Mouse (Mus musculus): ENCODE measurements around the gene Rimbp2. TPM values are rescaled to one million over a fixed set of nuclear protein-coding genes. Genes with fewer than 3 reads are reported as not detected.
A peak's percentile ranks its signal among the peaks of the same experiment; 100 is the strongest.

Rimbp2 gene
- total RNA-seq, 2 experiments from 2014 or later, result 111 to 114 TPM

DNA sequence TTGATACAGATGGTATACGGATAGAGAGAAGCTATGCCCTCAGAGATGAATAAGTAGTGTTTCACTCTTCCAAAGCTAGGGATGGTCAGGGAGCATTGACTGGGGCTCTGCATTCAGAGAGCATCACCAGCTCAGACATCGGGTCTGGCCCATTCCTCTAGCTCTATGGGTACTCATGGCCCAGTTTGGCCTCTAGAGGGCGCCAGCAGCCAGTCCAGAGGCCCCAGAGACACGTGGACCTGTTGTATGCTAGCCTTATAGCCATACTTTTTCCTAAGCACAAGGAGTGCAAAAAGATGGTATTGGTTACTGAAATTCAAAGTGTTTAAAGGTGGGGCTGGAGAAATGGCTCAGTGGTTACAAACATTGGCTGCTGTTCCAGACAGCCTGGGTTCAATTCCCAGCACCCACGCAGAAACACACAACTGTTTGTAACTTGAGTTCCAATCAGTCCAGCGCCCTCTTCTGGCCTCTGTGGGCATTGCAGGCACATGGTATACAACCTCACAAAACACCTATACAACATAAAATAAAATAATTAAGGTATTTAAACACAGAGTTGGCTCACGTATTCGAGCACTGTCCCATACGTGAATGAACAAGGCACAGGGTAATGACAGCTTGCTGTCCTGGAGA is 144.6 kb downstream of the Rimbp2 start:
- no peak for DNase-seq (ENCODE audit: extremely low spot score in 1 of 2, low spot score in 2 of 2)
- intact Hi-C loops (cut with DNase I), result loop anchor here (10.0 kb wide), 1 partner anchor 46 kb away; no protein-coding TSS in a partner anchor

DNA sequence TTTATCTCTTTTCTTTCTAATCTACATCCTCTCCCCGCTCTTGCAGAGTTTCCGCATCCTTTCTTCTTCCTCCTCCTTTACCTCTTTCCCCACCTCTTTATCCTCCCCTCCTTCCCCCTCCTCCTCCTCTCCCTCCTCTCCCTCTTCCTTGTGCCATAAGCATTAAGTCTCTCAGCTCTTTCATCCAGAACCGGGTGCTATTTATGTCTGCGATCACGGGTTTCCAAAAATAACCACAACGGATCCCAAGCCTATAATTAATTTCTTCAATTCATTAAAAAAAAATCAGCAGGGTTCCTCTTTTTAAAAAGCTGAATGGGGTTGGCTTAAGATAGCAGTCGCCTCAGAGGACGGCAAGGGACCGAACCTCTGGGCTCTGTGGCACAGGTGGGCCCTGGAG is 145.9 kb downstream of the Rimbp2 start:
- intact Hi-C loops (cut with DNase I), result loop anchor here (10.0 kb wide), 1 partner anchor 47 kb away; no protein-coding TSS in a partner anchor
- DNase-seq (ENCODE audit: extremely low spot score in 1 of 2, low spot score in 2 of 2), result no peak

DNA sequence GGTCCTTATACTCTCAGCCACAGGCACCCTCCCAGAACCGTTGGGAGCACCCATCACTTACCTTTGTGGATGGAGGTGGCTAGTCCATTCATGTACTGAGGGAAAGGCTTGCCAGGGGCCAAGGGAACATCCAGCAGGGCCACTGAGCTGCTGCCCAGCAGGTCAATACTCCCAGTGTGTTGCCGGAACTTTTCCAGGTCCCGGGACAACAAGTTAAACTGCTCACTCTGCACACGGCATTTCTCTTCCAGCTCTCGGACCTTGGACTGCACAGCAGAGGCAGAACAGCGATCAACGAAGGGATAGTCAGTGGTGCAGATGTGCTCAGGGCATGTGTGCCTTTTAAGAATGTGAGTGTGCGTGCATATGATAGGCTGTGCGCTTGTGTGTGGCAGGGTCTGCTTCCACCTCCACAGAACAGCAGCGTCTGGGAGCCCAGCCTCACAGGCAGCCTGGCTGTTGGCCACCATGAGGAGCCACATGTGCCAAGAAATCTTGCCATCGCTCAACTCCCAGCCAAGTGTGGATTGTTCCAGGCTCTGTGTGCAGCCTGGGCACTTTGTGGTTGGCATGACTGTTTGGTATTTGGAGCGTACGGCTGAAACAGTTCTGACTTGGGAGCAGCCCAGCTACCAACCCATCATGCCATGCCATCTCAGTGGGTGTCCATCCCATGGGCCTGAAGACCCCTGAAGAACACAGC is 146.8 kb downstream of the Rimbp2 start:
- intact Hi-C loops (cut with DNase I), result loop anchor here (10.0 kb wide), 1 partner anchor 48 kb away; no protein-coding TSS in a partner anchor

DNA sequence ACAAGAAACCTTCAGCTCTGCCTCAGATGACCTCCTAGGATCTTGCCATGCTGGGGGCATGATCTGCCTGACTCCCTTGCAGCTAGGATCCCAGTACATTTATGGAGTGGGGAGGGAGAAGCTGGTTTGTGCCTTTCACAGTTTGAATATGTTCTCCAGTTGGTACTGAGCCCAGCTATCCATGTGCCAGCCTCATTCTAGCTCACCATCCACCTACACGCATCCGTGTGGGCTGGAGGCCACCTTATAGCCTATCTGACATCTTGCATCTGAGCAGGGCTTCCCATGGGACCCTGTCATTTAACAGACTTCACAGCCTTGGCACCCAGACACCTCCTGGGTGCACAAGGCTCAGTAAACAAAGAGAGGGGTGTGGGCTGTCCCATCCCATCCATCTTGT is 148.2 kb downstream of the Rimbp2 start:
- peak in 1 of 2 experiments; percentile 16 for DNase-seq (ENCODE audit: extremely low spot score in 1 of 2, low spot score in 2 of 2)
- intact Hi-C loops (cut with DNase I), result loop anchor here (10.0 kb wide), 1 partner anchor 50 kb away; no protein-coding TSS in a partner anchor

More for the DNA sequence above, 146.8 kb downstream of the Rimbp2 start:
- peak; percentile 75 to 82 for DNase-seq (ENCODE audit: extremely low spot score in 1 of 2, low spot score in 2 of 2)

DNA sequence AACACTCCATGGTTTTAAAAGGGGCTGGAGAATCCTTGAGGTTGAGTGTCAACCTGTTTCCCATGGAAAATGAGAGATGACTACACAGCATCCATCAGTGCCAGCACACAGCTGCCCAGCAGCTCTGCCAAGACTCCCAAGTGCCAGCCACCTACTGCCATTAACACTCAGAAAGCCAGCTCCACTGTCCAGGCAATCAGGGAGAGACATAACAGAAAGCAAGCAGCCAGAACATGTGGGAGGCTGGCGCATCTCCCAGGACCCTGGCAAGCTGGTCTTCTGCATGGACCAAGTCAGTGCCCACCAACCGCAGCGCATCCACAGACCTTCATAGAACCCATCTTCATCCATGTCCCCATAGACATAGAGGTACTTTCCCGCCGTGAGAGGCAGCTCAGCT is 152.7 kb downstream of the Rimbp2 start:
- intact Hi-C loops (cut with DNase I), result loop anchor here (10.0 kb wide), 1 partner anchor 54 kb away; no protein-coding TSS in a partner anchor
- DNase-seq (ENCODE audit: extremely low spot score in 1 of 2, low spot score in 2 of 2), result no peak

DNA sequence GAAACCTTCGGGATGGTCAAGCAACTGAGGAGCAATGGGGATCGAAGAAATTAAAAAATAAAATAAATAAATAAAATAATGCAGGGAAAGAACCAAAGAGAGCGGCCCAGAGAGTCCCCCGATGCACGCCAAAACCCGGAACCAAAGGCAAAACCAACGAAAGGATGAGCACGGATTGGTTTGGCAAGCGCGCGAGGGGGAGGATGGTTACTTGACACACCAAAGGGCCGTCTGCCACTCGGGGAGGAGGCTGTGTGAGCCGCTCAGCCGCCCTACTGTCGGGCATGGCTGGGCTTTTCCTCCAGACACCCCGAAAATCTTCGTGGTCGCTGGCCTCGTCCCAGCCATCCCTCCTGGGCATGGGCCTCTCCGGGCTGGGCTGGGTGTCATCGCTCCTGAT is 171.7 kb downstream of the Rimbp2 start:
- intact Hi-C loops (cut with DNase I), result no loop called here
- DNase-seq (ENCODE audit: extremely low spot score in 1 of 2, low spot score in 2 of 2), result no peak

DNA sequence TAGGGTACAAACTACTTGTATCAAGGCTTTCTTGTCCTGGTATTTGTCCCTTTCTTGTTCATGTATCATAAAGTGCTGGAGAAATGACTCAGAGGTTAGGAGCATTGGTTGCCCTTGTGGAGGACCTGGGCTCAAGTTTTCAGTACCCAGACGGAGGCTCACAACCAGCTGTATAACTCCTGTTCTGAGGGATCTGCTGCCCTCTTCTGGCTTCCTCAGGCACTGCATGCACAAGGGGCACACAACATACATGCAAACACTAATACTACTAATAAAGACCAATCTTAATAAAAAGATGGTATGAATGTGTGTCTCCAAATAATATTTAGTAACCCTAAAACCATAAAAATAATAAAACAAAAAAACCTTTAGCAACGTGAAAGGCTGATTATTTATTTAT is 176.9 kb downstream of the Rimbp2 start:
- no peak for DNase-seq (ENCODE audit: extremely low spot score in 1 of 2, low spot score in 2 of 2)
- intact Hi-C loops (cut with DNase I), result no loop called here

DNA sequence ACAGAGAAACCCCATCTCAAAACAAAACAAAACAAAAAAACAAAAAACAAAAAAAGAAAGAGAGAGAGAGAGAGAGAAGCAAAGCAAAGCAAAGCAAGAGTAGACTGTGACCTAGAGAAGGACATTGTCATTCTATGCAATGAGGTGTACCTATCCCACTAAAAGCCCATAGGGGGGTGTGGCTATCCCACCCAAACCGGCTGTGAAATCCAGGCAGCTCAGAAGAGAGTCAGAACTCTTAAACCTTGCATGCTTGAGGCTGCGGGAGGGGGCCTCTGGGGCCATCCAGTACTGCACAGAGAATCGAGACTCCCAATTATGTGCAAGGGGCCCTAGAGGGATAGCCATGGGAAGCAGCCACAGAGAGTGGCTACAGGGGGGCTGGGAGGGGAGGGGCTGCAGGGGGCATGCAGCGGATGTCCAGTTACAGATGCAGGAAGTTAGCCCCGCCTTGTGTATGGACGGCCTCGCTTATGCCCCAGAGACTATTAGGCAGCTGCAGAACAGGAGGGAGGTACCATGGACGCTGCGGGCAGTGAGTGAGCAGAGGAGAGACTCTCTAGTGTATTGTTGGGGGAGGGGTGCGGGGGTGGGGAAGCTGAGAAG is 184.2 kb downstream of the Rimbp2 start:
- intact Hi-C loops (cut with DNase I), result no loop called here
- DNase-seq (ENCODE audit: extremely low spot score in 1 of 2, low spot score in 2 of 2), result no peak

DNA sequence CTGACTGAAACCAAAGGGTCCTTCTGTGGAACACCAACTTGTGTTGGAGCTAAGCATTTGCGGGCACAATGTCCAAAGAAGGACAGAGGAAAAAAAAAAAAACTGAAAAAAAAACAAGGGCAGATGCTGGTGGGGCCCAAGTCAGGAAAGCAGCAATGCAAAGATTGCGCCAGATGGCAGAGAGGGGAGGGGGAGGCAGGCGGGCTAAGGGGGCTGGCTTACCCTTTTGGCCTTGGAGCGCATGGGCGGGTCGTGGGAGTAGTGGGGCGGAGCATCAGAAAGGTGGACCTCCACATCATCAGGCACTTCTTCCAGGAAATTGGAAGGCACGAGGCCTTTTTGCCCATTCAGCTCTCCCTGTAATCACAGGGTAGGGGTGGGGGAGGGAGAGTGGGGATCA is 192.2 kb downstream of the Rimbp2 start:
- no peak for DNase-seq (ENCODE audit: extremely low spot score in 1 of 2, low spot score in 2 of 2)
- intact Hi-C loops (cut with DNase I), result no loop called here

DNA sequence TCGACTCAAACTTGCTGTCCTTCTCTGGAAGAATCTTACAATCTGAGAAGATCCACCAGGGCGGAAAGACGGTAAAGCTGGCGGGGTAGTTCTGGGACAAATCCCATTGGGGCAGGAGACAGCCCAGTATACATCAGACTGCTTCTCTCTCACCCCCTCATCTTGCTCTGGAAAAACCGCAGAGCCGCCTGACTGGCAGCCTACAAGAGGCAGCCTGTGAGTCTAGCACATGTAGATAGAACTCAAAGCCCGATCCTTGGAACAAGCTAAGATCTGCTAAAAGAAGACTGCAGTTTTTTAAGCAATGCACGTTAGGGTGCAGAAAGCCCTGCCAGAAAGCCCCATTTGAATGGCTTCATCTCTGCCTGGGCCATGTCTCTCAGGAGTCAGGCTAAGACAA is 207.0 kb downstream of the Rimbp2 start:
- intact Hi-C loops (cut with DNase I), result no loop called here
- DNase-seq (ENCODE audit: extremely low spot score in 1 of 2, low spot score in 2 of 2), result peak; percentile 22 to 31

DNA sequence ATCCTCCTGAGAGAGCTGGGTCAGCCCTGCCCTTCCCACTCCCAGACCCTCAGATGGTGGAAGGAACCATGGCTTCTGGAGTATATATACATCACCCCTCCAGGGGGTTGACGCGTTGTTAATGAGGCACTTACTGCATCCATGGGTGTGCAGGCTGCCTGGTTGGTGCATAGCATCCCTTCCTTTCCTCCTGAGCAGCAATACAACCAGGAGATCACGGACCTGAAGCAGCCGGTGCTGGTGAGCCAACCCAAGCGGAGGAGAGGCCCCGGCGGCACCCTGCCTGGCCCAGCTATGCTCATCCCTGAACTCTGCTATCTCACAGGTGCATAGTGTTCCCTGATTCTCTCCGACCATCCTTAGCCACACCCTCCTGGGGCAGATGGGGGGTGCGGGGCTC is 208.1 kb downstream of the Rimbp2 start:
- intact Hi-C loops (cut with DNase I), result no loop called here
- peak in 1 of 2 experiments; percentile 15 for DNase-seq (ENCODE audit: extremely low spot score in 1 of 2, low spot score in 2 of 2)

DNA sequence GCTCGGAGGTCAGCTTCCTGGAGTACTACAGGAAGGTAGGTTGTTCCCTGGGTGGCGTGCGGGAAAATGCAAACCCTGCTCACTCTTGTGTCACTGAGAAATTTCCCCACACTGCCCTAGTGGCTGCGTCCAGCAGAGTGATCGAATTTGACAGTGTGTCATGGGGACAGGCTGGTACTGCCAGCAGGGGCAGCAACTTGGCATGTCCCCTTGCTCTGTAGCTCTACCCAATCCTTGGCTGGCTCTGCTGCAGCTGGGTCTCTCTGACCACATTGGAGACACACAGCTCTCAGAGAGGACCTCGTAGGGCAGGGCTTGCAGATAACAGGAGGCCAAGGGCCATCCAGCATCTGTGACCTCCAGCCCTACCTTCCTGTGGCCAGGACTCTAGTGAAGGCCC is 208.9 kb downstream of the Rimbp2 start:
- intact Hi-C loops (cut with DNase I), result no loop called here
- peak in 1 of 2 experiments; percentile 11 for DNase-seq (ENCODE audit: extremely low spot score in 1 of 2, low spot score in 2 of 2)

DNA sequence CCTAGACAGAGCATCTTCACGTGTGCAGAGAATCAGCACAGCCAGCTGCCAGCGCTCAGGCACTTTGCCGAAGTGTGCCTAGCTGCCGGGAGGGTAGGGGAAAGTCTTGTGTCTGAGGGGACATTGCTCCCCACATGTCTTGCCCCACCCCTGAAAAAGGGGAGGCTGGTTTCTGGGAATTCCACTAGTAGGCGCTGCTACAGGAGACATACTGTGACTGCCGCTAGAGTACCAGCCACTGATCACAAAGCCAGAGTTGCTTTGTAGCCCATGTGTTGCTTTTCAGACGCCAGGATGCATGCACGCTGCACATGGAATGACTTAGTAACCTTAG is 213.5 kb downstream of the Rimbp2 start:
- DNase-seq (ENCODE audit: extremely low spot score in 1 of 2, low spot score in 2 of 2), result no peak
- intact Hi-C loops (cut with DNase I), result no loop called here

DNA sequence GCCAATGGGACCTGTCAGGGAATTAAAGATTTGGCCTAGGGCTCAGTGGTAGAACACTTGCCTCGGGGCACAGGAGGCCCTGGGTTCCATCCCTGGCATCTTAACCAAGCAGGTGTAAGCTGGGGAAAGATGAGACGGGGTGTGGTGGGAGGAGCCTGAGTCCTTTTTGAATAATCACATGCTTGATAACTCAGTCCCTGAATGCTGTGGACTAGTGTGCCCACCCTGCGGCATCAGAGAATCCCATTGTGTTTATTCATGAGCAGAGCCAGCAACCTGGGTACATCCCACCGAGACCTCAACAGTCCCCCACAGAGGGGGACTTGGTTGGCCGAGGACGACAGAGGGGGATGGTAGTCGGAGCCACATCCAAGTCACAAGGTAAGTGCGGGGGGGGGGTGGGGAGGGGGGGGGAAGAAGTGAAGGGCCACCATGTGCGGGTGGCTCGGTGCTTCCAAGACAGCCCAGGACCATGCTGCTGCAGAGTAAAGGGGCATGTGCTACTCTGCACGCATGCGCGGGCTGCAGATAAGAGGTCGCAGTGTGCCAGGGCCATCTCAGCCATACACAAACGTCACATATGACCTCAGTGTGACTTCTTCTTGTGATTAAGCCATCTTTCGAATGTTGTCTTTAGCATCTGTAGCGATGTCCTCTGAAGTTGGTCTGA is 214.0 kb downstream of the Rimbp2 start:
- intact Hi-C loops (cut with DNase I), result no loop called here
- DNase-seq (ENCODE audit: extremely low spot score in 1 of 2, low spot score in 2 of 2), result no peak

DNA sequence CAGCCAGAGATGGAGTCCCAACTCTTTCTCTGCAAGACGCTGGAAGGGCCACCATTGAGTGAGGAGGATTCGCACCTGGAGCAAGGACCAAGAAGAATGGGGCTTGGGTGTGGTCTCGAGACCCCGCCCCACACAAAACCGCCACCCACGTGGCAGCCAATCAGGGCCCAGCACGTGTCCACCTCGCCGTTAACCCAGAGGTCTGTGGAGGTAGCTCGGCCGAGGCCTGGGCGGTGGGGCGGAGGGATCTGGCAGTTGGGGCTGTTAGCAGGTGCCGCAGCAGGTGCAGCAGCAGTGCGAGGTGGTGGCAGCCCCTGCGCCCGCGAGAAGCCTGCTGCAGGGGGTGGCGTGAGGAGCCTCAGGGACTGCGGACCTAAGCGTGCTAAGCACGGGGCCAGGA is 217.4 kb downstream of the Rimbp2 start:
- DNase-seq (ENCODE audit: extremely low spot score in 1 of 2, low spot score in 2 of 2), result no peak
- intact Hi-C loops (cut with DNase I), result loop anchor here (2.0 kb wide), 1 partner anchor 215 kb away; no protein-coding TSS in a partner anchor

DNA sequence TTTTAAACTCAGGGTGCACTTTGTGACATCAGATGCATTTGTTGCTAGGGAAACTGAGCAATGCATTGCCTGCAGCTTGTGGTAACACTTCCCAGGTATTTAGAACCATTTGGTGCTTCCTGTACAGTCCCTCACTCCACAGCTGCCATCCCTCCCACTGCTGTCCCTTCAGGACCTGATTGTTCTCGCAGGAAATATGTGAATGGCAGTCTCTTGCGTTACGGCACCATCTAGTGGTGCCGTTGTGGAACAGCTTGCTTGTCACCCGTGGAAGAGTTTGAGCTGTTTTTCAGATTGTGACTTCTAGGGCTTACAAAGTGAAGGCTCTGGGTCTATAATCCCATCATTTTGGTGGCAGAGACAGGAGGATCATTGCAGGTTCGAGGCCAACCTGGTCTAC is 219.3 kb downstream of the Rimbp2 start:
- intact Hi-C loops (cut with DNase I), result loop anchor here (2.0 to 5.0 kb wide), 2 partner anchors 213 to 238 kb away; no protein-coding TSS in a partner anchor

DNA sequence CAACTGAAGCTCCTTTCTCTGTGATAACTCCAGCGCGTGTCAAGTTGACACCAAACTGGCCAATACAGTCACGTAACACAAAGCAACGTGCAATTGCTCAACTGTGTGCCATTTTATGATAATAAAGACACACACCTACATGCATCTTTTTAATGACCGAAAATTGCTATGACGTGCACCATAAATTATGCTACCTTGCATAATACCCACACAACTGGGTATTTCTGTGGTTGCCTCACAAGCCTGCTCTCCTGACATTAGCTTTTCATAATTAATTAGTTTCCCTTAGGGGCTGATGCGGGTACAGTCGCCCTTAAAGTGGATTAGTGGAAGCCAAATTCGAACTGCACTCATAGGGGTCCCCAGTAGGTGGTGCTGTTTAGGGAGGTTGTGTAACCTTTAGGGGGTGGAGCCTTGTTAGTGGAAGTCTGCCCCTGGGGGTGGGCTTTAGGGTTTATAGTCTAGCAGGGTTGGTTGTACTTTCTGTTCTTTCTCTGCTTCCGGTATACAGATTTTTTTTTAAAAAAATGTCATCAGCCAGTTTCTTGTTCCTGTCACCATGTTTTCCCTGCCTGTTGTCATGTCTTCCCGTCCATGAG is 220.8 kb downstream of the Rimbp2 start:
- DNase-seq (ENCODE audit: extremely low spot score in 1 of 2, low spot score in 2 of 2), result no peak
- intact Hi-C loops (cut with DNase I), result loop anchor here (5.0 kb wide), 1 partner anchor 240 kb away; no protein-coding TSS in a partner anchor

More for the DNA sequence above, 219.3 kb downstream of the Rimbp2 start:
- peak; percentile 53 to 65 for DNase-seq (ENCODE audit: extremely low spot score in 1 of 2, low spot score in 2 of 2)

DNA sequence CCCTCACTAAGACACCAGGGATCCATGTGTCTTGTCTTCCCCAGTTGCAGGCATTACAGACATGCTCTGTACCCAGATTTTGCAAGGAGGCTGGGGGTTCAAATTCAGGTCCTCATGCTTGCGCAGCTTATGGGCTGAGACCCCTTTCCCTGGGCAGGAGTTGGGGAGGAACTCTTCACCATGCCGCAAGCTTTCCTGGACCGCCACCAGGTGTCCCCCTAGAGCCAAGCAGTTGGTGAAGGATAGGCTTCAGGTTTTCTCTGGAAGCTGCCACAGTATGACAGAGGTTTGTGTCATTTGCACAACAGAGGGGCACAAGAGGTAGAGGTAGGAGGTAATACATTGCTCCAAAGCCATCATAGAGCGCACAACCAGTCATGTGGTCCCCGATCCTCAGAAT is 222.7 kb downstream of the Rimbp2 start:
- intact Hi-C loops (cut with DNase I), result loop anchor here (5.0 kb wide), 1 partner anchor 242 kb away; no protein-coding TSS in a partner anchor
- peak in 1 of 2 experiments; percentile 66 for DNase-seq (ENCODE audit: extremely low spot score in 1 of 2, low spot score in 2 of 2)

DNA sequence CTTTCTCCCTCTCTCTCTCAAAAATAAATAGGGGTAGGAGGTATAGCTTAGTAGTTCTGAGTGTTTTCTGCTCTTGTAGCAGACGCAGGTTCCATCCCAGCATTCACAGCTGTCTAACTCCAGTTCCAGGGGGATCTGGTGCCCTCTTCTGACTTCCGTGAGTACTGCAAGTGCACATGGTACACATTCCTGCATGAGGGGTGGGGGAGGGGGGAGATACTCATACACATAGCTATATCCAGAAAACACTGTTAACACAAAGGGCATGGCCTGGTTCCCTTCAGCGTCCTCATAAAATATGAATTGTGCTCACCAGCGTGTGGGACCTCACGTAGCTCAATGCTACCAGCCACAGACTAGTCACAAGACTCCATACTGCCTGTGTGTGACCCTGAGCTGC is 223.9 kb downstream of the Rimbp2 start:
- DNase-seq (ENCODE audit: extremely low spot score in 1 of 2, low spot score in 2 of 2), result no peak
- intact Hi-C loops (cut with DNase I), result no loop called here

Data from left cerebral cortex, postnatal 10 days (tissue).